Mouse (Mus musculus) liver, embryonic 14.5 days (tissue): ENCODE measurements around the gene Ppid. TPM values are rescaled to one million over a fixed set of nuclear protein-coding genes. Genes with fewer than 3 reads are reported as not detected.

Source experiments
- ATAC-seq: fragments of 200-750 bp; cut with Nextera tagmentation; 2 replicates; pipeline ENCODE4 v1.8.0; 2017; ENCODE audit warnings: moderate number of reproducible peaks, mild to moderate bottlenecking, moderate library complexity; ENCODE audit not compliant: insufficient read depth
- DNase-seq, 3 experiments: peaks; one replicate each; pipeline ENCODE4 v3.0.0-alpha.2; 2012 to 2013; ENCODE audit warnings: low read depth in 3 of 3, low spot score in 3 of 3
- H3K27ac ChIP-seq: fragments of 300-500 bp; sonication (generic); 2 replicates; pipeline ENCODE4 v1.5.1; 2014; ENCODE audit warnings: moderate library complexity, mild to moderate bottlenecking, control low read depth, inconsistent platforms
- H3K27me3 ChIP-seq: fragments of 300-500 bp; sonication (generic); 2 replicates; pipeline ENCODE4 v1.6.1; 2014; ENCODE audit warnings: mild to moderate bottlenecking, low read length, moderate library complexity; ENCODE audit not compliant: control insufficient read depth, insufficient read depth
- H3K36me3 ChIP-seq: fragments of 300-500 bp; sonication (generic); replicated peaks from 2 replicates; pipeline ENCODE4 v1.6.1; 2014; ENCODE audit warnings: low read depth; ENCODE audit not compliant: control insufficient read depth, insufficient read depth
- H3K4me1 ChIP-seq, 2 experiments: fragments of 200-500 bp in 1 of 2; fragments of 300-500 bp in 1 of 2; sonication (generic) in 1 of 2; replicated peaks; 2 replicates each; pipeline ENCODE4 v1.6.1; 2012 to 2014; ENCODE audit warnings: antibody characterized with exemption in 1 of 2, inconsistent platforms in 1 of 2, low read length in 1 of 2; ENCODE audit not compliant: control insufficient read depth in 2 of 2, insufficient read depth in 2 of 2
- H3K4me2 ChIP-seq: fragments of 300-500 bp; sonication (generic); 2 replicates; pipeline ENCODE4 v1.6.1; 2014; ENCODE audit warnings: low read depth, mild to moderate bottlenecking, control low read depth, moderate library complexity
- H3K4me3 ChIP-seq, 2 experiments: fragments of 200-500 bp in 1 of 2; fragments of 300-500 bp in 1 of 2; sonication (generic) in 1 of 2; 2 replicates each; pipeline ENCODE4 v1.5.1; 2012 to 2014; ENCODE audit warnings: low read depth in 2 of 2, low read length in 2 of 2, mild to moderate bottlenecking in 2 of 2, control low read depth in 1 of 2, inconsistent platforms in 1 of 2, moderate library complexity in 1 of 2; ENCODE audit not compliant: insufficient read depth in 1 of 2
- H3K9ac ChIP-seq: fragments of 300-500 bp; sonication (generic); replicated peaks from 2 replicates; pipeline ENCODE4 v1.6.1; 2014; ENCODE audit warnings: mild to moderate bottlenecking, control low read depth, moderate library complexity
- H3K9me3 ChIP-seq: fragments of 300-500 bp; sonication (generic); 2 replicates; pipeline ENCODE4 v1.6.1; 2016; ENCODE audit warnings: low read length, mixed read lengths; ENCODE audit not compliant: control insufficient read depth
- CTCF ChIP-seq: IDR thresholded peaks from 2 replicates; pipeline ENCODE4 v1.5.1; 2016; ENCODE audit warnings: antibody characterized with exemption, low read depth, control low read depth
- EP300 ChIP-seq: IDR thresholded peaks from 2 replicates; pipeline ENCODE4 v1.6.1; 2016; ENCODE audit warnings: antibody characterized with exemption, low read depth
- WGBS: fragments of 180-500 bp; shearing (Covaris S2); extraction: QIAGEN DNeasy Blood & Tissue Kit; methylation state at CpG from one replicate; pipeline ENCODE4 v1.1.7; 2014; ENCODE audit not compliant: insufficient replicate concordance; 5-methylcytosine and 5-hydroxymethylcytosine counted together
- polyA plus RNA-seq, 2 experiments: library from polyadenylated mRNA; depleted of rRNA in 1 of 2; stranded (reverse) in 1 of 2; unstranded in 1 of 2; fragments of >200 nt; fragmentation: Nextera tagmentation in 1 of 2; extraction: Ambion mirVana in 1 of 2; gene quantifications; 2 replicates each; pipeline versions ENCODE4 v1.2.1 to v1.2.3; 2012 to 2014

The Ppid gene
- polyA plus RNA-seq, 2 experiments = 59.5 to 97.9 TPM

DNA sequence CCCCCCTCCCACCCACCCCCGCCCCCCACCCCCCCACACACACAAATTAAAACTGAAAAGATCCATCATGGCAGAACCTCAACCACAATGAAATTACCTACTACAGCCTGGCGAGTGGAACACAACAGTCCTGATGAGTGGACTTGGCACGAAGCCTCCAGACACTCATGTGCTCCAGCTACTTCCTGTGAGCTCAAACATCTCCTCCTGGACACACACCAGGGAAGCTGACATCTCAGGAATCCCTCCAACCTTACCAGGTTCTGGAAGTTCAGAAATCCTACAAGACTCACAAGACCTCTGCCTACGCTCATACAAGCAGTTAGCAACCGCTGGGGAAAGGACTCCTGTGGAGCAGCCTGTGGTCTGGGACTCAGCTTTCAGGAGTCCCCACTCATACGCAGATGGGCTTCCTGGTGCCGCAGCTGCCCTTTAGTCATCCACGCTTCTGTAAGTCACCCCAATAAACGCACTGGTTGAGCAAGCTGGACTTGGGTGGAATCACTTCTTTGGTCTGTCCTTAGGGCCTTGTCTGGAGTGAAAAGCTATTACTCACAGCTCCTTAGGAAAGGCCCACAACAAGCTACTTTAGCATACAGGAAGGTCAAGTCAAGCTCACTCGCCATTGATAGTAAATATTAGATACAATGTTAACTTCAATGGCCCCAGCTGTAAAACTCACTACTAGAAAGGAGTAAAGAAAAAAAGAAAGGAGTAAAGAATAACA is 39.2 kb upstream of the Ppid start:
- Histone ChIP-seq H3K9me3 (no peaks in the 10 kb centered on the region), H3K36me3 (no peaks in the 10 kb centered on the region), H3K27me3 (no peaks in the 10 kb centered on the region), H3K4me1 (peaks cover 0 to 2% of the 10 kb centered on the region in 2 experiments; a peak in 2 of 4 replicates), H3K4me3 (no peak overlapping the region), H3K4me2 (no peak overlapping the region), H3K27ac (no peak overlapping the region), H3K9ac (no peak overlapping the region)
- DNase-seq = no peak
- ATAC-seq = no peak
- TF ChIP-seq EP300 (no peak), CTCF (no peak)
- WGBS = 89% methylated on average over 10 of the region's 10 CpGs

DNA sequence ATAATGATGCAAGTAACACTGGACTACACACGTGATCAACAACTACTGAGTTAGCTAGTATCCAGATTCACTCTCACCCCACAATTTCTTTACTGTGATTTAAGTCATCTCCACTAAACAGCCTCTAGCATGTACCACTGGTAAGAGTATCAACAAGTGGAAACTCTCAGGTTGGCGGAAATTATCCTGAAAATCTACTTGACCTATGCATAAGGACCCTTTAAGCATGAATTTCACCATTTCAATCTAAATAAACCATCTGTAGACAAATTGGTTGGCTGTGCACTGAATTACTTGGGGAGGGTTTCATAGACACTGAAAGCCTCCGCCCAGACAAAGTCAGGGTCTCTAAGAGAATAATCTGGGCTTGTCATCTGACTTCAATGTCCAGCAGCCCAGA is 37.4 kb upstream of the Ppid start:
- ATAC-seq (no peak), DNase-seq (no peak)
- no peaks in the 10 kb centered on the region for H3K9me3 ChIP-seq
- WGBS = 85% methylated on average over 3 of the region's 3 CpGs
- H3K27ac ChIP-seq = no peak overlapping the region
- peaks cover 0 to 2% of the 10 kb centered on the region in 2 experiments; a peak in 2 of 4 replicates for H3K4me1 ChIP-seq
- no peak overlapping the region for H3K4me3 ChIP-seq
- no peaks in the 10 kb centered on the region for H3K27me3 ChIP-seq
- H3K9ac ChIP-seq = no peak overlapping the region
- H3K36me3 ChIP-seq = no peaks in the 10 kb centered on the region
- no peak for TF ChIP-seq CTCF
- no peak for TF ChIP-seq EP300
- H3K4me2 ChIP-seq = no peak overlapping the region

DNA sequence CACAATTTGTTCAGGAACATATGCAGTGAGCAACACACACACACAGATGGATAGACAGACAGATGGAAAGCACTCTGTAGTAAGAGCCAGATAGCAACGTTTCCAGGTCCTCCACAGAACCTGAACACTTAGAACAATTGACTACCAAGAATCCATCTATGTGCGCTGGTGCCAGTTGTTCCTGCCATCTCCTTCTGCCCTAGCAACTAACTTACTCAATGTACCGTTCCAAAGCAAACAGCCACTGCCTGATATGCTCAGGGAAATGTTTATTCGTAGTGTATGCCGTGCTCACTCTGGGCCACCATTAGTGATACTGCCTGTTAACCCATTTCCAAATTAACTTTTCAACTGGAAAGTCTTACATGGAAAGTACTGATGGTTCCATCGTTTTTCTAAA is 36.1 kb upstream of the Ppid start:
- Histone ChIP-seq H3K36me3 (no peaks in the 10 kb centered on the region), H3K9me3 (no peaks in the 10 kb centered on the region), H3K27ac (no peak overlapping the region), H3K9ac (no peak overlapping the region), H3K4me2 (no peak overlapping the region), H3K4me1 (peaks cover 0 to 1% of the 10 kb centered on the region in 2 experiments; a peak in 2 of 4 replicates), H3K27me3 (no peaks in the 10 kb centered on the region), H3K4me3 (no peak overlapping the region)
- ATAC-seq (no peak), DNase-seq (no peak)
- TF ChIP-seq CTCF (no peak), EP300 (no peak)
- 75% methylated on average over 6 of the region's 6 CpGs for WGBS

DNA sequence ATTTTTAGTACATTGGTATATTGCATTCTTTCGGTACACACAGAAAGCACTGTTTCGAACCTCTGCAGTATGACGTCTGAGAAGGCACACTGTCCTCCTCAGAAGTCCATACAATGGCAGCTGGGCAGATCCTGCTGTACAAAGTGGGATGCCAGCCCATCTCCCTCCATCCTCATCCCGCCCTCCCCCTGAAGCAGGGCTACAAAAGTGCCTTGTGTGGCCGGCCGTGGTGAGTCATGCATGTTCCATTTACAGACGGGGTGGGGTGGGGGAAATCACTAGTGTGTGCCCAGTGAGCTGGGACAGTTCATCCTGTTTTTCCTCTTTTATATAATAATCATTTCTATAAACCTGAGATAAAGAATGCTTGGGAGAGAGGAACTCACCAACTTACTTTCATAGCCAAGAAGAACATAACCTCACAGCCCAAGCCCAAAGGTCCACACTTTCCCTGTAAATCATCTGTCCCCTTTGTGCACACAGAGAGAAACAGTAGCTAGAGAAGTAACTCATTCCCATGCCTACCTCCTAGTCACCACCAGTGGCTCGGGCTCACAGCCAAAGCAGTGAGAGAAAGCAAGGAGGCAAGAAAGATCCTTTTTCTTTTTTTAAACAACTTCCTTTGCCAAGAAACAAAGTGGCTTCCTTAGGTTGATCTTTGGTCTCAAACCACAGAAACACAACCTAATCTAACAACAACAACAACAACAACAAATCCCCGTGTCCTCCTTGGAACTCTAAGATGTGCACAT is 31.9 kb upstream of the Ppid start:
- no peak for DNase-seq
- TF ChIP-seq EP300 (no peak), CTCF (no peak)
- Histone ChIP-seq H3K4me3 (no peak overlapping the region), H3K9me3 (no peaks in the 10 kb centered on the region), H3K27me3 (no peaks in the 10 kb centered on the region), H3K27ac (no peak overlapping the region), H3K9ac (no peak overlapping the region), H3K4me1 (0 out of 4 replicates have a peak, but pooled peaks cover 0 to 1% of the 10 kb centered on the region in 2 experiments), H3K4me2 (no peak overlapping the region), H3K36me3 (no peaks in the 10 kb centered on the region; the same call in 1 of the 2 replicates)
- no peak for ATAC-seq
- WGBS = 71% methylated on average over 9 of the region's 9 CpGs

DNA sequence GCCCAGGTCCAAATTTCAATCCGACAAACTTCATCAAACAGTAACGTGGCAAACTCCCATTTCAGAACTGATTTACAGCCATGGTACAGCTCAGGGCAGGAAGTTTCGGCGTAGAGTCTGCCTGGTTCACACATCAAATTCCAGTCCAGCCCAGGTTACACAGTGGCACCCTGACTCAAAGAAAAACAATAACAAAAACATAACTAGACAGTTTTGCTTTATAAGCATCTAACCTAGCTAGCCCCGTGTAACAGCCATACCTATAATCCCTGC is 31.4 kb upstream of the Ppid start:
- no peak for DNase-seq
- H3K9me3 ChIP-seq = no peaks in the 10 kb centered on the region
- no peaks in the 10 kb centered on the region for H3K27me3 ChIP-seq
- H3K4me3 ChIP-seq = no peak overlapping the region
- no peak overlapping the region for H3K4me2 ChIP-seq
- TF ChIP-seq EP300 (no peak), CTCF (no peak)
- no peak overlapping the region for H3K27ac ChIP-seq
- 73% methylated on average over 5 of the region's 5 CpGs for WGBS
- no peak for ATAC-seq
- H3K9ac ChIP-seq = no peak overlapping the region
- H3K36me3 ChIP-seq = no peaks in the 10 kb centered on the region; the same call in 1 of the 2 replicates
- H3K4me1 ChIP-seq = peaks cover under 1 to 2% of the 10 kb centered on the region in 2 experiments; a peak in 3 of 4 replicates
